Mouse (Mus musculus): ENCODE measurements around the gene Cdh5. TPM values are rescaled to one million over a fixed set of nuclear protein-coding genes. Genes with fewer than 3 reads are reported as not detected.

The Cdh5 gene
- 14.7 and 16.5 TPM in 2 replicates for polyA plus RNA-seq (2012; rRNA removed)

DNA sequence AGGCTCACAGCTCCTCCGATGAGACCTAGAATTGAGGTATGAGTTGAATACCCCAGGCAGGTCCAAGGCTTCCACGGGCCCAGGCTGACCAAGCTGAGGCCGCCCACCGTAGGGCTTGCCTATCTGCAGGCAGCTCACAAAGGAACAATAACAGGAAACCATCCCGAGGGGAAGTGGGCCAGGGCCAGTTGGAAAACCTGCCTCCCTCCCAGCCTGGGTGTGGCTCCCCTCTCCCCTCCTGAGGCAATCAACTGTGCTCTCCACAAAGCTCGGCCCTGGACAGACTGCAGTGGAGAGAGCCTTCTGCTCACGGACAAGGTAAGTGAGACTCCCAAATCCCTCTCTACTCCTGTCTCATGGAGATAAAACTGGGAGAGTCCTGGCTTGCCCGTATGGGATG, at the start of gene Cdh5:
Gene Cdh5 (plus strand): TSS at position 211 of the 400 bp plus-strand sequence.

DNA sequence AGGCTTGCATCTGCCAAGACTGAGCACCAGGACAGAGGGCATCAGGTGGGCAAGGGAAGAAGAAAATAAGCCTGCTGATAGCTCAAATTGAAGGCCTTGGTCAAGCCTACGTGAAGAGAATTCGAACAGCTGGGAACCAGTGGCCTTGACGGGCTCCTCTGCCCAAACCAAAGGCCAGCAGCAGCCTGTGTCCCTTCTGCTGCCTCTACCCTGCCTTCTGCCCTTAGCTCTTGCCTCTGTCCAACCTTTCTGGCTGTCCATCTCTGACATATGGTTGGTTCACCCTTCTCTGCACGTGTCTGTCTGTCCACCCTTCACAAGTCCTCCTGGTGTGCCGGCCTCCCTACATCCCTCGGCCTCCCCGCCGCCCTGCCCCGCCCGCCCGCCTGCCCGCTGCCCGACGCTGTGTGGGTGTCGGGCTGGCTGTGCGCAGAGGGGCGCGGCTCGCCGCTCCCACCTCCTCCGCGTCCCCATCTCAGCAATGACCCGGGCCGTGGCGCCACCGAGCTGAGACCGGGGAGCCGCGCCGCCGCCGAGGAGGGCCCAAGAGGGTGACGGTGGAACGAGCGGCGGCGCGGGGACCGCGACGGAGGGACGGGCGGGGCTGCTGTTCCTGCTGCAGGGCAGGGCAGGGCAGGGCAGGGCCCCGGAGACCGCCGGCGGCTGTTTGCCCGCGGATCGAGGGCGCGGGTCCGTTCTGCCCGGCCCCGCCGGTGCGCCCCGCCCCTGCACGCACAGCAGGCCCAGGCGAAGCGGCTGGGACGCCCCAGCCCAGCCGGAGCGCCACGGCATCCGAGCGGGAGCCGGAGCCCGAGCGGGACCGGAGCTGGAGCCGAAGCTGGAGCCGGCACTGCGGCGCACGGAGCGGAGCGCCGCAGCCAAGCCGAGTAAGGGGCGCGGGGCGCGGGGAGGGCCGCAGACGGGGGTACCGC, 69.0 kb downstream of the Cdh5 start, which contains the start of gene Bean1:
Gene Bean1 (plus strand): TSS at position 325 of the 932 bp plus-strand sequence.

Other genes with a start within 250 kb of the Cdh5 start
- 18.2 and 18.4 TPM in 2 replicates for gene Bean1, start 68.8 kb downstream of the Cdh5 start, polyA plus RNA-seq (2012; rRNA removed)
- gene Tk2, start 146.9 kb downstream of the Cdh5 start, polyA plus RNA-seq (2012; rRNA removed), result 14.4 and 15.2 TPM in 2 replicates
- 2.4 and 2.8 TPM in 2 replicates for gene Cklf, start 149.2 kb downstream of the Cdh5 start, polyA plus RNA-seq (2012; rRNA removed)
- gene Cmtm2a, start 191.6 kb downstream of the Cdh5 start, polyA plus RNA-seq (2012; rRNA removed), result not detected in 2 replicates
- gene Gm45711, start 208.5 kb downstream of the Cdh5 start, polyA plus RNA-seq (2012; rRNA removed), result not detected in 2 replicates
- not detected in 2 replicates for gene Cmtm1, start 208.5 kb downstream of the Cdh5 start, polyA plus RNA-seq (2012; rRNA removed)
- gene Gm11020, start 219.9 kb downstream of the Cdh5 start, polyA plus RNA-seq (2012; rRNA removed), result not detected in 2 replicates
- not detected in 2 replicates for gene Cmtm2b, start 220.6 kb downstream of the Cdh5 start, polyA plus RNA-seq (2012; rRNA removed)
- 49.2 and 55.2 TPM in 2 replicates for gene Cmtm3, start 237.8 kb downstream of the Cdh5 start, polyA plus RNA-seq (2012; rRNA removed)